In the genomic region with DNA sequence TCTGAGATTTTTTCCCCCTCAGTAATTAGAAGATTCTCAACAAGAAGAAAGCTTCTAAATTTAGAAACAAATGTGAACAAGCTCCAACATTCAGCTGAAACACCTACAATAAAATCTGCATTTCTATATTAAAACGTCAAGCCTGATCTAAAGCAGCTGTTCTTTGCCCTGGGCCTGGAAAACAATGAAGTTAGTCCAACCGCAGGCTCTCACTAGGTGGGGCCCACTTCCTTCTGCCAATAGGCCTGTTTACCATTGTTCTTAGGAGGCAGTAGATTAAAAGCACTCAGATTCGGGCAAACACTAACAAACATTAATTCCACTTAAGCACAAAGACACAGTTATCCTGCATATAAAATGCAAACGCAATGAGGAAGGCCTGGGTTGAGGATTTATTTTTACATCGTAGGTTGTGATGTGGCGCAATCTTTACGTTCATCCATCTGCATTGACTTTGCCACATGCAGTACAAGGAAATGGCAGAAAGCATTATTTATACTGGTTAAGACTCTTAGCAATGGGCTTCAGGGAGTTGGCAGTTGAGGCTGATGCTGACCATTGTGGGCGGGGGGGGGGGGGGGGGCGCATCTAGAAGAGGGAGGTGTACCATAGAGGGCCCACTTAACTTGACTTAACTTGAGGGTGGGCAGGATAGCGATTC, we compare ENCODE assay signal across 10 mouse cellular contexts. TPM values are rescaled to one million over a fixed set of nuclear protein-coding genes. Genes with fewer than 3 reads are reported as not detected.
DNase-seq lines count a peak whose midpoint lies in the region; ATAC-seq and TF ChIP-seq lines count a peak whose summit lies in the region.
"Had no signal": no experiment of that assay in that cellular context is flagged by ENCODE, and none has a peak within 500 bp of the region (broad histone marks: within the 10 kb centered on the region; RNA-seq: fewer than 3 reads in every experiment).

No protein-coding gene starts in this region.

- H3K9me3 ChIP-seq in embryonic facial prominence, embryonic 13.5 days = no peaks in the 10 kb centered on the region
- no peaks in the 10 kb centered on the region for H3K9me3 ChIP-seq in embryonic facial prominence, embryonic 10.5 days
- no peaks in the 10 kb centered on the region for H3K9me3 ChIP-seq in ES-E14 (ENCODE audit: control insufficient read depth, insufficient read depth, low read depth, low read length)
- H3K9me3 ChIP-seq in heart, embryonic 15.5 days (replicated peaks) = no peaks in the 10 kb centered on the region
- H3K9me3 ChIP-seq: midbrain, embryonic 10.5 days had no signal

- no peak overlapping the region for H3K4me3 ChIP-seq in embryonic facial prominence, embryonic 13.5 days
- no peak overlapping the region for H3K4me3 ChIP-seq in embryonic facial prominence, embryonic 10.5 days
- H3K4me3 ChIP-seq in ES-E14 (ENCODE audit: insufficient read depth in 1 of 2, low read depth in 1 of 2, low read length in 2 of 2, poor library complexity in 1 of 2, severe bottlenecking in 1 of 2) = no peak overlapping the region
- no peak overlapping the region for H3K4me3 ChIP-seq in heart, embryonic 15.5 days
- H3K4me3 ChIP-seq: midbrain, embryonic 10.5 days had no signal

- in situ Hi-C loops in ES-E14 (cut with MboI; ENCODE audit: low sequenced_read_pairs in 2 of 2, unreplicated experiment in 2 of 2) = no loop called here

- no peak overlapping the region for H3K4me2 ChIP-seq in embryonic facial prominence, embryonic 13.5 days
- no peak overlapping the region for H3K4me2 ChIP-seq in heart, embryonic 15.5 days

- H3K27ac ChIP-seq in embryonic facial prominence, embryonic 13.5 days = peak overlapping the region; percentile 81
- no peak overlapping the region for H3K27ac ChIP-seq in embryonic facial prominence, embryonic 10.5 days (replicated peaks)
- H3K27ac ChIP-seq in ES-E14 (ENCODE audit: insufficient read depth, low read depth, low read length, poor library complexity, severe bottlenecking) = peak overlapping the region; percentile 31; the same call in 1 of the 2 replicates
- peak overlapping the region; percentile 50 for H3K27ac ChIP-seq in heart, embryonic 15.5 days
- H3K27ac ChIP-seq: midbrain, embryonic 10.5 days had no signal

- no peak for ATAC-seq in embryonic facial prominence, embryonic 13.5 days (ENCODE audit: insufficient number of reproducible peaks, insufficient read depth, low FRiP score, low TSS enrichment, low read depth)
- no peak for ATAC-seq in heart, embryonic 15.5 days (replicated peaks; ENCODE audit: insufficient number of reproducible peaks, insufficient read depth, low FRiP score, low read depth)

- 52% methylated on average over 9 of the region's 10 CpGs for WGBS in embryonic facial prominence, embryonic 13.5 days
- 72% methylated on average over 10 of the region's 10 CpGs for WGBS in embryonic facial prominence, embryonic 10.5 days
- 57% methylated on average over 9 of the region's 10 CpGs for WGBS in heart, embryonic 15.5 days

- no peaks in the 10 kb centered on the region for H3K27me3 ChIP-seq in embryonic facial prominence, embryonic 13.5 days
- H3K27me3 ChIP-seq in embryonic facial prominence, embryonic 10.5 days (replicated peaks; ENCODE audit: low read depth, poor library complexity, severe bottlenecking) = no peaks in the 10 kb centered on the region
- H3K27me3 ChIP-seq in heart, embryonic 15.5 days = no peaks in the 10 kb centered on the region

- no peaks in the 10 kb centered on the region; the same call in 1 of the 2 replicates for H3K36me3 ChIP-seq in embryonic facial prominence, embryonic 13.5 days
- H3K36me3 ChIP-seq in embryonic facial prominence, embryonic 10.5 days (replicated peaks) = peaks cover 7% of the 10 kb centered on the region; the same call in 1 of the 2 replicates
- H3K36me3 ChIP-seq in ES-E14 (ENCODE audit: control insufficient read depth, insufficient read depth, low read length, poor library complexity, severe bottlenecking) = no peaks in the 10 kb centered on the region
- H3K36me3 ChIP-seq in heart, embryonic 15.5 days = peaks cover 5% of the 10 kb centered on the region

- H3K9ac ChIP-seq in embryonic facial prominence, embryonic 13.5 days = no peak overlapping the region
- H3K9ac ChIP-seq in ES-E14 (ENCODE audit: insufficient read depth, low read depth, low read length, poor library complexity, severe bottlenecking) = no peak overlapping the region
- no peak overlapping the region for H3K9ac ChIP-seq in heart, embryonic 15.5 days

- peaks cover 38% of the 10 kb centered on the region for H3K4me1 ChIP-seq in embryonic facial prominence, embryonic 13.5 days
- H3K4me1 ChIP-seq in embryonic facial prominence, embryonic 10.5 days = no peaks in the 10 kb centered on the region
- H3K4me1 ChIP-seq in ES-E14 (ENCODE audit: control insufficient read depth in 2 of 2, insufficient read depth in 2 of 2, low read length in 2 of 2, poor library complexity in 1 of 2) = peaks cover 4 to 19% of the 10 kb centered on the region in 2 experiments
- peaks cover 48% of the 10 kb centered on the region for H3K4me1 ChIP-seq in heart, embryonic 15.5 days (replicated peaks)

- DNase-seq in embryonic facial prominence, embryonic 10.5 days (ENCODE audit: low spot score) = no peak
- DNase-seq in ES-E14 (ENCODE audit: low read depth, low spot score) = no peak
- peak; percentile 42 for DNase-seq in lung, postnatal 10 days
- no peak for DNase-seq in adipocyte (ENCODE audit: low spot score)
- DNase-seq in left cerebral cortex, adult 18-20 months (ENCODE audit: low spot score in 2 of 2) = no peak
- DNase-seq in thymus, postnatal 10 days (ENCODE audit: low spot score in 2 of 2) = no peak
- DNase-seq: gastrocnemius, postnatal 36 days had no signal

TF ChIP-seq in ES-E14, 5 proteins besides CTCF, POLR2A, EP300 and RAD21:
- TF ChIP-seq MAFK (IDR thresholded peaks at IDR 0.05; ENCODE audit: insufficient read depth, low read depth, low read length) = no peak
TF ChIP-seq in ES-E14: peak in this region for 0.

RNA-seq across cellular contexts. Expression of a gene that starts 32.9 kb away (rescaled TPM):
- 9.8 and 10.7 TPM in 2 replicates for polyA plus RNA-seq in embryonic facial prominence, embryonic 13.5 days (2015; fragmentation: Nextera tagmentation; extraction: Ambion mirVana)
- 6.9 and 7.1 TPM in 2 replicates for polyA plus RNA-seq in embryonic facial prominence, embryonic 10.5 days (2016; fragmentation: Nextera tagmentation; extraction: Ambion mirVana)
- 10.2 and 12.1 TPM in 2 replicates for total RNA-seq in ES-E14 (2012; rRNA removed)
- 10.6 and 11.3 TPM in 2 replicates for polyA plus RNA-seq in heart, embryonic 15.5 days (2015; fragmentation: Nextera tagmentation; extraction: Ambion mirVana)
- total RNA-seq in left cerebral cortex, adult 18-20 months (2021) = 1 to 10 TPM; 4.1 to 6.8 TPM
